Mouse (Mus musculus) liver, embryonic 14.5 days (tissue): Measurements from ENCODE around the gene Frmd4a.

Experiments used
- CTCF ChIP-seq: IDR thresholded peaks from 2 replicates; pipeline ENCODE4 v1.5.1; 2016; ENCODE audit warnings: antibody characterized with exemption, low read depth, control low read depth
- EP300 ChIP-seq: IDR thresholded peaks from 2 replicates; pipeline ENCODE4 v1.6.1; 2016; ENCODE audit warnings: antibody characterized with exemption, low read depth

- TF ChIP-seq CTCF (no peak), EP300 (no peak)
Measured at GRCm38 (mm10) chr2:4487280-4487679, 469.8 kb downstream of the Frmd4a start.
